9 mouse cellular contexts compared by ENCODE assay signal in genomic region chr3:107466577-107466976, GRCm38 (mm10). TPM values are rescaled to one million over a fixed set of nuclear protein-coding genes. Genes with fewer than 3 reads are reported as not detected.
DNase-seq lines count a peak whose midpoint lies in the region; ATAC-seq and TF ChIP-seq lines count a peak whose summit lies in the region.
"Had no signal": no experiment of that assay in that cellular context is flagged by ENCODE, and none has a peak within 500 bp of the region (broad histone marks: within the 10 kb centered on the region; RNA-seq: fewer than 3 reads in every experiment).

No protein-coding gene starts in this region.

- WGBS in forebrain, embryonic 16.5 days, result 2% methylated on average over 6 of the region's 6 CpGs
- 12% methylated on average over 6 of the region's 6 CpGs for WGBS in intestine, embryonic 15.5 days
- 6% methylated on average over 6 of the region's 6 CpGs for WGBS in lung, adult 2 months

- H3K4me3 ChIP-seq in ES-Bruce4 (ENCODE audit: low read depth, low read length), result no peak overlapping the region
- H3K4me3 ChIP-seq in forebrain, embryonic 16.5 days (replicated peaks; ENCODE audit: low read length), result no peak overlapping the region
- no peak overlapping the region for H3K4me3 ChIP-seq in intestine, embryonic 15.5 days (replicated peaks)
- no peak overlapping the region for H3K4me3 ChIP-seq in lung, adult 2 months (replicated peaks; ENCODE audit: extremely low read depth, low read depth, low read length)
- H3K4me3 ChIP-seq: neural tube, embryonic 13.5 days had no signal

- DNase-seq in 3T3-L1 (ENCODE audit: low read depth, low spot score), result peak; percentile 76
- peak; percentile 68 for DNase-seq in cerebellum, adult 11 months
- peak; percentile 58 for DNase-seq in lung, adult 2 months
- DNase-seq in retina, embryonic 14.5 days (ENCODE audit: low spot score), result peak; percentile 89
- peak; percentile 46 to 79 for DNase-seq in urinary bladder, postnatal 4 days (ENCODE audit: low spot score in 2 of 2)

- peak; percentile 71 for ATAC-seq in forebrain, embryonic 16.5 days
- ATAC-seq in intestine, embryonic 15.5 days, result peak; percentile 31; the same call in 1 of the 2 replicates

- no peaks in the 10 kb centered on the region for H3K36me3 ChIP-seq in ES-Bruce4 (ENCODE audit: control insufficient read depth, insufficient read depth, low read length, poor library complexity, severe bottlenecking)
- no peaks in the 10 kb centered on the region for H3K36me3 ChIP-seq in forebrain, embryonic 16.5 days (ENCODE audit: control insufficient read depth, insufficient read depth)
- no peaks in the 10 kb centered on the region for H3K36me3 ChIP-seq in intestine, embryonic 15.5 days
- H3K36me3 ChIP-seq: neural tube, embryonic 13.5 days had no signal

- peak; percentile 83 for TF ChIP-seq CTCF in ES-Bruce4 (IDR thresholded peaks at IDR 0.05; ENCODE audit: low read depth, low read length)
- TF ChIP-seq CTCF in lung, adult 2 months (IDR thresholded peaks at IDR 0.05; ENCODE audit: insufficient read depth, low read length), result peak; percentile 91

- TF ChIP-seq EP300 in ES-Bruce4 (IDR thresholded peaks at IDR 0.05; ENCODE audit: insufficient read depth, low read depth, low read length), result no peak

- TF ChIP-seq POLR2A in ES-Bruce4 (IDR thresholded peaks at IDR 0.05; ENCODE audit: insufficient read depth, low read length), result no peak
- TF ChIP-seq POLR2A in lung, adult 2 months (IDR thresholded peaks at IDR 0.05; ENCODE audit: borderline replicate concordance, extremely low read depth, low read depth, low read length), result no peak

- H3K9ac ChIP-seq in ES-Bruce4 (ENCODE audit: low read depth, poor library complexity, severe bottlenecking), result no peak overlapping the region
- H3K9ac ChIP-seq in forebrain, embryonic 16.5 days (replicated peaks; ENCODE audit: low read depth, low read length), result no peak overlapping the region
- no peak overlapping the region for H3K9ac ChIP-seq in intestine, embryonic 15.5 days
- H3K9ac ChIP-seq: neural tube, embryonic 13.5 days had no signal

- H3K9me3 ChIP-seq in ES-Bruce4 (replicated peaks; ENCODE audit: control insufficient read depth, insufficient read depth, low read length, poor library complexity, severe bottlenecking), result no peaks in the 10 kb centered on the region
- H3K9me3 ChIP-seq in forebrain, embryonic 16.5 days (ENCODE audit: control insufficient read depth, low read length), result no peaks in the 10 kb centered on the region
- H3K9me3 ChIP-seq in intestine, embryonic 15.5 days, result no peaks in the 10 kb centered on the region
- H3K9me3 ChIP-seq: neural tube, embryonic 13.5 days had no signal

- H3K4me1 ChIP-seq in ES-Bruce4 (ENCODE audit: control insufficient read depth, insufficient read depth, low read length), result no peaks in the 10 kb centered on the region
- no peaks in the 10 kb centered on the region for H3K4me1 ChIP-seq in forebrain, embryonic 16.5 days (replicated peaks; ENCODE audit: control insufficient read depth, insufficient read depth, low read length)
- H3K4me1 ChIP-seq in intestine, embryonic 15.5 days (replicated peaks), result no peaks in the 10 kb centered on the region
- no peaks in the 10 kb centered on the region for H3K4me1 ChIP-seq in lung, adult 2 months (ENCODE audit: control insufficient read depth, insufficient read depth, low read length)
- H3K4me1 ChIP-seq: neural tube, embryonic 13.5 days had no signal

- no peak overlapping the region for H3K4me2 ChIP-seq in forebrain, embryonic 16.5 days (ENCODE audit: low read length)
- H3K4me2 ChIP-seq in intestine, embryonic 15.5 days (replicated peaks), result no peak overlapping the region
- H3K4me2 ChIP-seq: neural tube, embryonic 13.5 days had no signal

- no peaks in the 10 kb centered on the region for H3K27me3 ChIP-seq in ES-Bruce4 (ENCODE audit: control insufficient read depth, insufficient read depth, low read length, poor library complexity, severe bottlenecking)
- peaks cover 12% of the 10 kb centered on the region for H3K27me3 ChIP-seq in forebrain, embryonic 16.5 days (replicated peaks; ENCODE audit: control insufficient read depth, insufficient read depth, low read length)
- peaks cover 28% of the 10 kb centered on the region for H3K27me3 ChIP-seq in intestine, embryonic 15.5 days (replicated peaks)

- H3K27ac ChIP-seq in ES-Bruce4 (ENCODE audit: insufficient read depth, low read length), result no peak overlapping the region
- H3K27ac ChIP-seq in forebrain, embryonic 16.5 days (ENCODE audit: low read length), result no peak overlapping the region
- no peak overlapping the region for H3K27ac ChIP-seq in intestine, embryonic 15.5 days
- H3K27ac ChIP-seq: neural tube, embryonic 13.5 days had no signal

RNA-seq across cellular contexts. Expression of gene Kcnc4, which starts 7.2 kb away (rescaled TPM):
- polyA plus RNA-seq in ES-Bruce4 (2011; ENCODE audit: insufficient read depth, insufficient read length, low read depth, missing spikeins), result 0.90 and 0.97 TPM in 2 replicates
- 1.7 and 2.3 TPM in 2 replicates for polyA plus RNA-seq in forebrain, embryonic 16.5 days (2015; fragmentation: Nextera tagmentation; extraction: Ambion mirVana)
- 0.11 and 0.23 TPM in 2 replicates for polyA plus RNA-seq in intestine, embryonic 15.5 days (2015; fragmentation: Nextera tagmentation; extraction: Ambion mirVana)
- polyA plus RNA-seq in lung, adult 2 months (2012; rRNA removed), result 0.50 and 1.1 TPM in 2 replicates

RNA-seq across cellular contexts. Expression of gene Slc6a17, which starts 51.2 kb away (rescaled TPM):
- 0.32 and 0.42 TPM in 2 replicates for polyA plus RNA-seq in ES-Bruce4 (2011; ENCODE audit: insufficient read depth, insufficient read length, low read depth, missing spikeins)
- polyA plus RNA-seq in forebrain, embryonic 16.5 days (2015; fragmentation: Nextera tagmentation; extraction: Ambion mirVana), result 16.0 and 21.6 TPM in 2 replicates
- polyA plus RNA-seq in intestine, embryonic 15.5 days (2015; fragmentation: Nextera tagmentation; extraction: Ambion mirVana), result 1.0 and 2.6 TPM in 2 replicates
- polyA plus RNA-seq in lung, adult 2 months (2012; rRNA removed), result 0.72 and 1.5 TPM in 2 replicates
